Comparison of ENCODE assay signal across 7 mouse cellular contexts in the genomic region with DNA sequence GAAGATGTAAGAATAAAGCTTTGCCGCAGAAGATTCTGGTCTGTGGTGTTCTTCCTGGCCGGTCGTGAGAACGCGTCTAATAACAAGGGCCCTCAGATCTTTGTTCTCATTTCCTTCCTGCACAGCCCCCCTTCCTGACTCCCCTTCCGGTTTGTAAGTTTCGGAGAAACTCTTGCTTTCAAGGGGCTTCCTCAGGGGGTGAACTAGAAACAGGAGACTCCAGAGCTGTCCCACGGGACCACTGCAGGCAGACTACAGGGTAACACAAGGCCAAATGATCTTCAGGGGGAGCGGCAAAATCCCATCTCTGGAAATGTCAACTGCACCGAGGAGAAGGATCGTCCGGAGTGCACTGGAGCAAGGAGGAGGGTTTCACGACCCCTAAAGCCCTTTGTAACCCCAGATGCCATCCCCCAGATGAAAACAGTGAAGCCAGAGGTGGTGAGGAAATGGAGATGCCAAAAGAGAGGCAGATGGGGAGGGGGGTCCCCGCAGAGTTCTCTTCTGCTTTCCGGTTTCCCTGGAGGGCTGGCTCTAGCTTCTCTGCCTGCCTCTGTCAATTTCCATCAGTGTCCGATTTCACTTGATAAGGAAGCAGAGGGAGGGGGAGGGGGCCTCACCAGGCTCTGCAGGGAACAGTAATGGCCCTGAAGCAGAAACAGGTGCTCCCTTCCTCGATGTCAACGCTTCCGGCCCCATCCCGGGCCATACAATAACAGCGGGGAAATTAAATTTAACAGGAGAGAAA. TPM values are rescaled to one million over a fixed set of nuclear protein-coding genes. Genes with fewer than 3 reads are reported as not detected.
A peak's percentile ranks its signal among the peaks of the same experiment; 100 is the strongest.
DNase-seq lines count a peak whose midpoint lies in the region.

No protein-coding gene starts in this region.

- DNase-seq in R1 (ENCODE audit: low read depth, low spot score), result peak; percentile 85
- no peak for DNase-seq in heart, embryonic 10.5 days (ENCODE audit: low spot score)
- peak; percentile 38 for DNase-seq in kidney, adult 9 months
- DNase-seq in lung, postnatal 36 days, result peak; percentile 75
- peak; percentile 51 to 61 for DNase-seq in spleen, postnatal 36 days (ENCODE audit: low spot score in 2 of 2)
- DNase-seq in cerebellum, adult 11 months, result no peak

- no peaks in the 10 kb centered on the region; the same call in 1 of the 2 replicates for H3K4me1 ChIP-seq in brown adipose tissue, adult 24 weeks (ENCODE audit: control insufficient read depth, insufficient read depth, insufficient read length, low read length)
- H3K4me1 ChIP-seq in heart, embryonic 10.5 days, result 0 out of 2 replicates have a peak, but pooled peaks cover 5% of the 10 kb centered on the region

- peak overlapping the region; percentile 100 for H3K27ac ChIP-seq in brown adipose tissue, adult 24 weeks (replicated peaks; ENCODE audit: low read depth, low read length)
- peak overlapping the region; percentile 12 for H3K27ac ChIP-seq in heart, embryonic 10.5 days

- WGBS in heart, embryonic 10.5 days, result 68% methylated on average over 21 of the region's 21 CpGs

- no peaks in the 10 kb centered on the region for H3K36me3 ChIP-seq in heart, embryonic 10.5 days

- H3K27me3 ChIP-seq in heart, embryonic 10.5 days (ENCODE audit: insufficient read depth, poor library complexity, severe bottlenecking), result no peaks in the 10 kb centered on the region

- no peaks in the 10 kb centered on the region for H3K9me3 ChIP-seq in heart, embryonic 10.5 days

- H3K4me3 ChIP-seq in brown adipose tissue, adult 24 weeks (ENCODE audit: insufficient read depth, low read depth, low read length), result peak overlapping the region; percentile 68
- no peak overlapping the region for H3K4me3 ChIP-seq in heart, embryonic 10.5 days

RNA-seq across cellular contexts. Expression of a gene that starts 20.8 kb away (rescaled TPM):
- not detected in 2 replicates for polyA plus RNA-seq in brown adipose tissue, adult 24 weeks (2012; ENCODE audit: insufficient read depth, insufficient read length, missing spikeins)
- polyA plus RNA-seq in heart, embryonic 10.5 days (2016; fragmentation: Nextera tagmentation; extraction: Ambion mirVana), result 0.63 TPM in 1 of 2 replicates, not detected in the other

RNA-seq across cellular contexts. Expression of a gene that starts 35.0 kb away (rescaled TPM):
- polyA plus RNA-seq in brown adipose tissue, adult 24 weeks (2012; ENCODE audit: insufficient read depth, insufficient read length, missing spikeins), result 3.3 and 6.0 TPM in 2 replicates
- 5.6 and 10.5 TPM in 2 replicates for polyA plus RNA-seq in heart, embryonic 10.5 days (2016; fragmentation: Nextera tagmentation; extraction: Ambion mirVana)

RNA-seq across cellular contexts. Expression of a gene that starts 46.5 kb away (rescaled TPM):
- 6.5 and 7.8 TPM in 2 replicates for polyA plus RNA-seq in brown adipose tissue, adult 24 weeks (2012; ENCODE audit: insufficient read depth, insufficient read length, missing spikeins)
- polyA plus RNA-seq in heart, embryonic 10.5 days (2016; fragmentation: Nextera tagmentation; extraction: Ambion mirVana), result 8.6 and 11.1 TPM in 2 replicates

RNA-seq across cellular contexts. Expression of a gene that starts 46.6 kb away (rescaled TPM):
- 13.5 and 14.7 TPM in 2 replicates for polyA plus RNA-seq in brown adipose tissue, adult 24 weeks (2012; ENCODE audit: insufficient read depth, insufficient read length, missing spikeins)
- 11.6 and 14.8 TPM in 2 replicates for polyA plus RNA-seq in heart, embryonic 10.5 days (2016; fragmentation: Nextera tagmentation; extraction: Ambion mirVana)

Comparison
In these comparisons a context has a peak if more than half of its experiments do, and no peak if none do; other contexts are left out.
1. DNase-seq: peak in R1 (single experiment), kidney, adult 9 months (single experiment), lung, postnatal 36 days (single experiment) and spleen, postnatal 36 days (2 of 2); none in heart, embryonic 10.5 days (single experiment) and cerebellum, adult 11 months (single experiment).